Mouse (Mus musculus) gastrocnemius, adult 18-20 months (tissue): Measurements from ENCODE around the gene Ier2. TPM values are rescaled to one million over a fixed set of nuclear protein-coding genes. Genes with fewer than 3 reads are reported as not detected.

ENCODE experiments used
- total RNA-seq, 2 experiments: library from RNA; stranded (reverse); gene quantifications; 2 replicates each; pipeline ENCODE4 v1.2.3; 2021

Gene Ier2
- total RNA-seq, 2 experiments from 2014 or later = 4.7 to 8.3 TPM

Other genes starting within 250 kb of the Ier2 start
- gene Trmt1, start 23.5 kb upstream of the Ier2 start, total RNA-seq = 10 to 100 TPM; 47.0 to 51.4 TPM
- 10 to 100 TPM; 19.3 to 22.8 TPM for gene Nacc1, start 25.0 kb upstream of the Ier2 start, total RNA-seq
- 1 to 10 TPM in 1 of 2 experiments, under 1 TPM in 1; 0.73 to 1.6 TPM for gene Lyl1, start 38.6 kb upstream of the Ier2 start, total RNA-seq
- under 1 TPM; 0.34 to 0.45 TPM for gene G430095P16Rik, start 60.2 kb upstream of the Ier2 start, total RNA-seq
- gene Nfix, start 137.5 kb upstream of the Ier2 start, total RNA-seq = 100 to 1,000 TPM; 481 to 528 TPM
- 10 to 100 TPM; 12.8 to 12.9 TPM for gene Dand5, start 160.0 kb upstream of the Ier2 start, total RNA-seq
- 10 to 100 TPM; 22.9 to 24.2 TPM for gene Gadd45gip1, start 168.7 kb upstream of the Ier2 start, total RNA-seq
- 100 to 1,000 TPM; 171 to 176 TPM for gene Rad23a, start 177.8 kb upstream of the Ier2 start, total RNA-seq
- gene Calr, start 184.1 kb upstream of the Ier2 start, total RNA-seq = 100 to 1,000 TPM; 145 to 160 TPM
- 10 to 100 TPM; 22.8 to 25.2 TPM for gene Farsa, start 194.1 kb upstream of the Ier2 start, total RNA-seq
- 1 to 10 TPM; 1.3 to 1.4 TPM for gene Syce2, start 209.3 kb upstream of the Ier2 start, total RNA-seq
- gene Gcdh, start 231.1 kb upstream of the Ier2 start, total RNA-seq = 10 to 100 TPM; 33.7 to 38.2 TPM
- gene Klf1, start 239.1 kb upstream of the Ier2 start, total RNA-seq = not detected
- gene Dnase2a, start 245.7 kb upstream of the Ier2 start, total RNA-seq = 1 to 10 TPM; 6.1 to 6.8 TPM